In genomic region chr14:27070128-27070527, GRCm38 (mm10) we compare ENCODE assay signal across 14 mouse cellular contexts. TPM values are rescaled to one million over a fixed set of nuclear protein-coding genes. Genes with fewer than 3 reads are reported as not detected.
DNase-seq lines count a peak whose midpoint lies in the region; ATAC-seq and TF ChIP-seq lines count a peak whose summit lies in the region.
"Had no signal": no experiment of that assay in that cellular context is flagged by ENCODE, and none has a peak within 500 bp of the region (broad histone marks: within the 10 kb centered on the region; RNA-seq: fewer than 3 reads in every experiment).

No protein-coding gene starts in this region.

- TF ChIP-seq POLR2A in limb, embryonic 14.5 days (IDR thresholded peaks at IDR 0.05; ENCODE audit: borderline replicate concordance, extremely low read depth, insufficient read depth, insufficient read length): no peak

- H3K4me2 ChIP-seq in hindbrain, embryonic 12.5 days (replicated peaks): no peak overlapping the region
- H3K4me2 ChIP-seq in hindbrain, embryonic 16.5 days (ENCODE audit: low read length): no peak overlapping the region
- H3K4me2 ChIP-seq in limb, embryonic 14.5 days (replicated peaks; ENCODE audit: low read depth, low read length, severe bottlenecking): peak overlapping the region; percentile 10; the same call in 1 of the 2 replicates

- peaks cover 90% of the 10 kb centered on the region for H3K4me1 ChIP-seq in hindbrain, embryonic 12.5 days
- peaks cover 29% of the 10 kb centered on the region for H3K4me1 ChIP-seq in hindbrain, embryonic 16.5 days (ENCODE audit: control insufficient read depth, insufficient read depth, low read depth, low read length)
- peaks cover 100% of the 10 kb centered on the region for H3K4me1 ChIP-seq in embryonic facial prominence, embryonic 10.5 days
- peaks cover 95% of the 10 kb centered on the region for H3K4me1 ChIP-seq in limb, embryonic 14.5 days (ENCODE audit: control insufficient read depth, insufficient read depth, low read length)

- no peak overlapping the region for H3K9ac ChIP-seq in hindbrain, embryonic 12.5 days
- no peak overlapping the region for H3K9ac ChIP-seq in hindbrain, embryonic 16.5 days (ENCODE audit: low read depth, low read length)
- no peak overlapping the region for H3K9ac ChIP-seq in limb, embryonic 14.5 days (ENCODE audit: low read depth, low read length, severe bottlenecking)

- no peaks in the 10 kb centered on the region for H3K9me3 ChIP-seq in hindbrain, embryonic 12.5 days (replicated peaks)
- no peaks in the 10 kb centered on the region for H3K9me3 ChIP-seq in hindbrain, embryonic 16.5 days (ENCODE audit: control insufficient read depth, low read length)
- no peaks in the 10 kb centered on the region for H3K9me3 ChIP-seq in embryonic facial prominence, embryonic 10.5 days
- no peaks in the 10 kb centered on the region for H3K9me3 ChIP-seq in limb, embryonic 14.5 days (ENCODE audit: control insufficient read depth, low read length)

- DNase-seq in adrenal gland, adult 2 months: peak; percentile 9
- no peak for DNase-seq in adrenal gland, adult 18-20 months (ENCODE audit: low spot score in 2 of 2)
- DNase-seq in embryonic facial prominence, embryonic 10.5 days (ENCODE audit: low spot score): no peak
- no peak for DNase-seq in limb, embryonic 14.5 days (ENCODE audit: low spot score)
- DNase-seq in adrenal gland, adult 8-10 months: no peak
- no peak for DNase-seq in lung, postnatal 14 days
- DNase-seq: cerebellum, postnatal 10 days; lung, adult 18-20 months; spleen, adult 18-20 months; thymus, adult 2 months had no signal

- no peak overlapping the region for H3K4me3 ChIP-seq in hindbrain, embryonic 12.5 days
- H3K4me3 ChIP-seq in hindbrain, embryonic 16.5 days (ENCODE audit: low read length): no peak overlapping the region
- H3K4me3 ChIP-seq in embryonic facial prominence, embryonic 10.5 days: 0 out of 2 replicates have a peak overlapping the region, but pooled peaks have one; percentile 16
- no peak overlapping the region for H3K4me3 ChIP-seq in limb, embryonic 14.5 days (replicated peaks; ENCODE audit: low read length)
- H3K4me3 ChIP-seq: erythroblast, embryonic 14.5 days had no signal

- peak overlapping the region; percentile 48 for H3K27ac ChIP-seq in hindbrain, embryonic 12.5 days
- H3K27ac ChIP-seq in hindbrain, embryonic 16.5 days (ENCODE audit: low read depth, low read length): no peak overlapping the region
- peak overlapping the region; percentile 81 for H3K27ac ChIP-seq in embryonic facial prominence, embryonic 10.5 days (replicated peaks)
- H3K27ac ChIP-seq in limb, embryonic 14.5 days (replicated peaks; ENCODE audit: low read depth, low read length): peak overlapping the region; percentile 93

- ATAC-seq in hindbrain, embryonic 12.5 days (ENCODE audit: low FRiP score): no peak
- ATAC-seq in hindbrain, embryonic 16.5 days: no peak
- ATAC-seq in limb, embryonic 14.5 days (ENCODE audit: low FRiP score, low read depth): no peak

- H3K27me3 ChIP-seq in hindbrain, embryonic 12.5 days: no peaks in the 10 kb centered on the region; the same call in 1 of the 2 replicates
- H3K27me3 ChIP-seq in hindbrain, embryonic 16.5 days (replicated peaks; ENCODE audit: control insufficient read depth, insufficient read depth, low read length): no peaks in the 10 kb centered on the region
- H3K27me3 ChIP-seq in embryonic facial prominence, embryonic 10.5 days (replicated peaks; ENCODE audit: low read depth, poor library complexity, severe bottlenecking): no peaks in the 10 kb centered on the region
- H3K27me3 ChIP-seq in limb, embryonic 14.5 days (ENCODE audit: control insufficient read depth, insufficient read depth, low read length): no peaks in the 10 kb centered on the region

- no peaks in the 10 kb centered on the region for H3K36me3 ChIP-seq in hindbrain, embryonic 12.5 days
- no peaks in the 10 kb centered on the region for H3K36me3 ChIP-seq in hindbrain, embryonic 16.5 days (ENCODE audit: control insufficient read depth, insufficient read depth, low read length)
- H3K36me3 ChIP-seq in embryonic facial prominence, embryonic 10.5 days (replicated peaks): 0 out of 2 replicates have a peak, but pooled peaks cover 5% of the 10 kb centered on the region
- no peaks in the 10 kb centered on the region for H3K36me3 ChIP-seq in limb, embryonic 14.5 days (ENCODE audit: control insufficient read depth, insufficient read depth, low read length)

- 37% methylated on average over 3 of the region's 3 CpGs for WGBS in hindbrain, embryonic 12.5 days
- 49% methylated on average over 3 of the region's 3 CpGs for WGBS in hindbrain, embryonic 16.5 days
- WGBS in embryonic facial prominence, embryonic 10.5 days: 23% methylated on average over 3 of the region's 3 CpGs
- WGBS in limb, embryonic 14.5 days: 7% methylated on average over 3 of the region's 3 CpGs

RNA-seq across cellular contexts. Expression of gene Il17rd, which starts 31.4 kb away (rescaled TPM):
- total RNA-seq in adrenal gland, adult 2 months (2021): 1 to 10 TPM; 2.0 to 3.4 TPM
- polyA plus RNA-seq in adrenal gland, adult 2 months (2012; rRNA removed): 1.2 and 1.3 TPM in 2 replicates
- 1 to 10 TPM; 2.9 to 3.7 TPM for total RNA-seq in adrenal gland, adult 18-20 months (2021)
- polyA plus RNA-seq in hindbrain, embryonic 12.5 days (2016; fragmentation: Nextera tagmentation; extraction: Ambion mirVana): 7.6 and 8.6 TPM in 2 replicates
- 2.5 and 2.8 TPM in 2 replicates for polyA plus RNA-seq in hindbrain, embryonic 16.5 days (2015; fragmentation: Nextera tagmentation; extraction: Ambion mirVana)
- 9.6 and 10.1 TPM in 2 replicates for polyA plus RNA-seq in embryonic facial prominence, embryonic 10.5 days (2016; fragmentation: Nextera tagmentation; extraction: Ambion mirVana)
- polyA plus RNA-seq in limb, embryonic 14.5 days (2012; rRNA removed): 15.4 and 19.1 TPM in 2 replicates
- 6.0 and 9.3 TPM in 2 replicates for polyA plus RNA-seq in limb, embryonic 14.5 days (2014; fragmentation: Nextera tagmentation; extraction: Ambion mirVana)
- total RNA-seq in adrenal gland, adult 8-10 months (2022): 1 to 10 TPM; 3.6 to 6.4 (median 5.1) TPM
- total RNA-seq: granulocyte monocyte progenitor cell, adult 5-6 weeks had no signal

RNA-seq across cellular contexts. Expression of gene Arhgef3, which starts 44.6 kb away (rescaled TPM):
- total RNA-seq in adrenal gland, adult 2 months (2021): 10 to 100 TPM; 39.8 to 44.1 TPM
- 7.1 and 8.2 TPM in 2 replicates for polyA plus RNA-seq in adrenal gland, adult 2 months (2012; rRNA removed)
- 10 to 100 TPM; 25.3 to 45.5 TPM for total RNA-seq in adrenal gland, adult 18-20 months (2021)
- polyA plus RNA-seq in hindbrain, embryonic 12.5 days (2016; fragmentation: Nextera tagmentation; extraction: Ambion mirVana): 6.6 and 7.6 TPM in 2 replicates
- polyA plus RNA-seq in hindbrain, embryonic 16.5 days (2015; fragmentation: Nextera tagmentation; extraction: Ambion mirVana): 16.0 and 18.4 TPM in 2 replicates
- polyA plus RNA-seq in embryonic facial prominence, embryonic 10.5 days (2016; fragmentation: Nextera tagmentation; extraction: Ambion mirVana): 3.8 and 4.0 TPM in 2 replicates
- polyA plus RNA-seq in limb, embryonic 14.5 days (2012; rRNA removed): 14.3 and 14.8 TPM in 2 replicates
- 22.5 and 26.1 TPM in 2 replicates for polyA plus RNA-seq in limb, embryonic 14.5 days (2014; fragmentation: Nextera tagmentation; extraction: Ambion mirVana)
- total RNA-seq in adrenal gland, adult 8-10 months (2022): 10 to 100 TPM; 44.5 to 54.9 (median 53.3) TPM
